Mouse (Mus musculus): ENCODE data around the gene Serp2. TPM values are rescaled to one million over a fixed set of nuclear protein-coding genes. Genes with fewer than 3 reads are reported as not detected.

Gene Serp2
- polyA plus RNA-seq, 1 experiment from 2014 or later, result 17.2 TPM

DNA sequence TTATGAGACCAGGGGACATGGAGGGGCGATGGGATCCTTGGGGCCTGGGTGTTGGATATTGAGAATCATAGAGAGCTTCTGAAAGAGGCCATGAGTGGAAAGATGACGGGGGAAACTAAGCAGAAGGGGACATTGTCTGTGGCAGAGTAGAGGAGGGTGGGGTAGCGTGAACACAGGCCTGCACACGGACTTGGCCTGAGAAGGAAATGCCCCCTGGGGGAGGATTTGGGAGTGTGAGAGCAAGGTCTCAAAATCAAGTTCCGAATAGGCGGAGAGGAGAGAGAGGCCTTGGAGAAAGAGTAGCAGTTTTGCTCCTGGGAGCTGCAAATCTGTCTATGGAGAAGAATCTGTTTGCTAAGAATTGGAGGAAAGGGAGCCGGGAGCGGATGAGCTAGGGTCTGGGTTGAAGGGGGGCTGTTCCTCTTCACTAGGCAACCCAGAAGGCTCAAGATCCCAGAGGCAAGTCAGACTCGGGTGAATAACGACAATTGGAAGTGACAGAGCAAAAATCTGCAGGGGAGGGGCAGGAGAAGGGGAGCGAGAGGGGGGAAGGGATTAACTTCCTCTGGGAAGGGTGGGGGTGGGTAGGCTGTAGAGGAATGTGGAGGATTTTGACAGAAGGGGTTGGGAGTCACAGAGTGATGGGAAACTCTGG is 43.2 kb downstream of the Serp2 start:
- Histone ChIP-seq H3K4me3 (no peak overlapping the region), H3K36me3 (peaks cover 12% of the 10 kb centered on the region; the same call in 1 of the 2 replicates), H3K27me3 (ENCODE audit: low read depth, poor library complexity, severe bottlenecking) (no peaks in the 10 kb centered on the region), H3K4me1 (peaks cover 29% of the 10 kb centered on the region), H3K27ac (peak overlapping the region; percentile 36; the same call in 1 of the 2 replicates), H3K9me3 (replicated peaks) (no peaks in the 10 kb centered on the region)
- no peak for DNase-seq (ENCODE audit: low spot score)
- WGBS, result 28% methylated on average over 11 of the region's 11 CpGs

DNA sequence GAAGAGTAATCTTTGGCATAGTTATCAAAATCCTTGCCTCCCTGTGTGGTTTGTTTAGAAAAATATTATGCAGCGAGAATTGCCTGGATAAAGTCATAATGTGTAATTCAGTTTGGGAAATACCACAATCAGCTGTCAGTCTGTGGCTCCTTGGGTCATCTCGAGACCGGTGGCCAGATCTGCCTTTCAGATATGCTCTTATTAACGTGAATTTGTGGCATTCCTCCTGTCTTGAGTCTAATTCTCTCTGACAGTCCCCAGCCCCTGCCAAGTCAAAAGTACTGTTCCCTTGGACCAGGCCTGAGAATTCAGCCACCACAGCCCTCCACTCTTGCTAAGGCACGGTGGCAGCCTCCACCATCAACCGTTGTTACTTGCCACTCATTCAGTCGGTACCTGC is 44.7 kb downstream of the Serp2 start:
- Histone ChIP-seq H3K4me1 (peaks cover 33% of the 10 kb centered on the region), H3K4me3 (no peak overlapping the region), H3K36me3 (peaks cover 25% of the 10 kb centered on the region), H3K27me3 (ENCODE audit: low read depth, poor library complexity, severe bottlenecking) (no peaks in the 10 kb centered on the region), H3K27ac (no peak overlapping the region), H3K9me3 (replicated peaks) (no peaks in the 10 kb centered on the region)
- 89% methylated on average over 7 of the region's 7 CpGs for WGBS
- DNase-seq (ENCODE audit: low spot score), result no peak

DNA sequence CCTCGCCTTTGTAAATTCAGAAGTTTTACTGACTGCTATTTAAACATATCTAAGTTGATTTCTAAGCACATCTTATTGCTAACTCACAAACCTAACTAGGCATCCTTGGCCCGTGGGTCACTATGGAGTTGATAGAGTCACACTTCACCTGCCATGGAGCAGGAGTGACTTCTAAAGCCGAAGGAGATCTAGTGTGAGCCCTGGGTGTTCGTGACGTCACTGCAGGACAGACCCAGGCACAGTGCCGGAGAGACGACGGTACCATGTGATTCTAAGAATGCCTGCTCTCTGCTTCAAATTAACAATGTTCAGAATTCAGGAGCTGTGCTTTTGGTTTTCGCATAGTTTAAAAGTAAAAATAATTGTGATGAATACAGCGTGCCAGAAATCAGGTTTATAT is 48.0 kb downstream of the Serp2 start:
- peaks cover 33% of the 10 kb centered on the region for H3K36me3 ChIP-seq
- H3K27ac ChIP-seq, result no peak overlapping the region
- 82% methylated on average over 10 of the region's 10 CpGs for WGBS
- no peaks in the 10 kb centered on the region for H3K9me3 ChIP-seq (replicated peaks)
- H3K4me3 ChIP-seq, result no peak overlapping the region
- DNase-seq (ENCODE audit: low spot score), result no peak
- H3K4me1 ChIP-seq, result peaks cover 32% of the 10 kb centered on the region
- H3K27me3 ChIP-seq (ENCODE audit: low read depth, poor library complexity, severe bottlenecking), result no peaks in the 10 kb centered on the region

DNA sequence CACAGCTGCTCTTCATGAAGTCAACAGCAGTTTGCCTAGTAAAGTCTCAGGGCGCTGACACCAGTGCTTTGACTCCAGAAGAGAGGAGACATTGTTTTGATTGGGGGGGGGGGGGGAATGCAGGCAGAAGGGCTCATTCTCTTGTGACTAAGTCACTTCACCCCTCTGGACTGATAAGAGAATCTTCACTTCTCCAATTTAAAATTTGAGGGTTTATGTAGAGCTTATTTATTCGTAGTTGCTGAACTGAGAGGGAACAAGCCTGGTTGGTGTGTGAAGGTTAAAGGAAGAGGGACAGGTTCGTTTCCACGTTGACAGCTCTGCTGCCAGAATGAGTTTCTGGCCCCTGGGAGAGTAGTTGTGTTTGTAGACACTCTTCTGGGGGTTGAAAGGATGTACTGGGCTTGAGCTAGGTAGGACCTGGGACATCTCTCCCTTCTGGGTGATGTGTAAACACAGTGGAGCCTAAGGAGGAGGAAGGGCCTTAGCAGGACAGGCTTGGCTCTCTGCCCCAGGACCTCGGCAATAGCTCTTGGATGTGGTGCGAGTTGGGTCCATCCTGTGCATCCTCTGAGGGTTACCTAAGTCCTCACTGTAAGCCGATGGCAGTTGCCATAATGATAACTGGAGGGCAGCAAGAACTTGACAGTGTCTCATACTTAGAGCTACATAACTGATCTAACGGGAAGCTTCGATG is 48.7 kb downstream of the Serp2 start:
- H3K36me3 ChIP-seq, result peaks cover 33% of the 10 kb centered on the region

DNA sequence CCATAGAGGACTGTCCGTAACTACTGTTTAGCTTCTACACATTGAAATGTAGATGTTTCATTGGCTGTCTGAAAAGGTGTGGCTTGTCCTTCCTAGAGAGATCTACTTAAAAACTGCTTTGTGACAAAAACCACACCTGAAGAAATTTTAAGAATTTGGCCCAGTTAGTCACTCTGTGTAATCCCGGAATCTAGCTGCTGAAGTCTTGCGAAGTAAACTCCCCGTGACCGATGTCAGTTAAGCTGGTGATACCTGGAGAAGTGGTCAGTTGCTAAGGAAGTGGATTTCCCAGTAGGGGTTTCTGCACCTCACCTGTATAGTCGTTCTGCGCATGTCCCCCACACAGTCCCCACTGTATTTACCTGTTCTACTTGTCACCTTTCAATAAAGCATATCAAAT is 49.3 kb downstream of the Serp2 start:
- H3K36me3 ChIP-seq, result peaks cover 33% of the 10 kb centered on the region
- no peak overlapping the region for H3K27ac ChIP-seq
- no peak for DNase-seq (ENCODE audit: low spot score)
- peaks cover 25% of the 10 kb centered on the region for H3K4me1 ChIP-seq
- 95% methylated on average over 7 of the region's 7 CpGs for WGBS
- peak overlapping the region; percentile 74; the same call in 1 of the 2 replicates for H3K4me3 ChIP-seq
- no peaks in the 10 kb centered on the region for H3K9me3 ChIP-seq (replicated peaks)
- no peaks in the 10 kb centered on the region for H3K27me3 ChIP-seq (ENCODE audit: low read depth, poor library complexity, severe bottlenecking)

More for the DNA sequence above, 48.7 kb downstream of the Serp2 start:
- 89% methylated on average over 9 of the region's 9 CpGs for WGBS
- Histone ChIP-seq H3K4me3 (no peak overlapping the region), H3K27me3 (ENCODE audit: low read depth, poor library complexity, severe bottlenecking) (no peaks in the 10 kb centered on the region), H3K9me3 (replicated peaks) (no peaks in the 10 kb centered on the region), H3K4me1 (peaks cover 29% of the 10 kb centered on the region), H3K27ac (no peak overlapping the region)
- DNase-seq (ENCODE audit: low spot score), result no peak

DNA sequence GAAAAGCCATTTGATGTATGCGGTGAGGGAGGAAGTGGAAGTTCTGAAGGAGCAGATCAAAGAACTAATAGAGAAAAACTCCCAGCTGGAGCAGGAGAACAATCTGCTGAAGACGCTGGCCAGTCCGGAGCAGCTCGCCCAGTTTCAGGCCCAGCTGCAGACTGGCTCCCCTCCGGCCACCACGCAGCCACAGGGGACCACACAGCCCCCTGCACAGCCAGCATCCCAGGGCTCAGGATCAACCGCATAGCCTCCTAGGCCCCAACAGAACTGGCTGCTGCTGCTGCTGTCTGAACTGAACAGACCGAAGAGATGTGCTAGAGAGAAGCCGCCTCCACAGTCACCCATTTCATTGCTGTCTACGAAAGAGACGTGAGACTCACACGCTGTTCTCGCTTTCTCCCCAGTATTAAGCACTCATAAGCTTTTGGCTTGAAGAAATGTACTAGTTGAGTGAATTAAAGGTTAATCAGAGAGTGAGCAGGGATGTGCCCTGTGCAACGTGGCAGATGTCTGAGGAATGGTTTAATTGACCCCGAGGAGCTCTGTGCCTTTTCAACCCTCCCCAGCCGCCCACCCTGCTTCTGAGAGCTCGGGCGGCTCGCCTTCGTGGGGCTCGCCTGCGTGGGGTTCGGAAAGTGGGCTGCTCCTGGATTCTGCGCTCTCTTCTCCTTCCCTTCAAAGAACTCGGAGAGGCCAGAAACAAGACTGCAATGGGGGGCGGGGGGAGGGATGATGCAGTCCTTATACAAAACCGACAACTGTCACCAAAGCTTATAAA is 50.1 kb downstream of the Serp2 start:
- peak overlapping the region; percentile 99 for H3K27ac ChIP-seq
- H3K27me3 ChIP-seq (ENCODE audit: low read depth, poor library complexity, severe bottlenecking), result no peaks in the 10 kb centered on the region
- DNase-seq (ENCODE audit: low spot score), result peak; percentile 53
- 54% methylated on average over 27 of the region's 27 CpGs for WGBS
- H3K9me3 ChIP-seq (replicated peaks), result no peaks in the 10 kb centered on the region
- peak overlapping the region; percentile 74 for H3K4me3 ChIP-seq
- peaks cover 25% of the 10 kb centered on the region for H3K4me1 ChIP-seq
- H3K36me3 ChIP-seq, result peaks cover 33% of the 10 kb centered on the region

DNA sequence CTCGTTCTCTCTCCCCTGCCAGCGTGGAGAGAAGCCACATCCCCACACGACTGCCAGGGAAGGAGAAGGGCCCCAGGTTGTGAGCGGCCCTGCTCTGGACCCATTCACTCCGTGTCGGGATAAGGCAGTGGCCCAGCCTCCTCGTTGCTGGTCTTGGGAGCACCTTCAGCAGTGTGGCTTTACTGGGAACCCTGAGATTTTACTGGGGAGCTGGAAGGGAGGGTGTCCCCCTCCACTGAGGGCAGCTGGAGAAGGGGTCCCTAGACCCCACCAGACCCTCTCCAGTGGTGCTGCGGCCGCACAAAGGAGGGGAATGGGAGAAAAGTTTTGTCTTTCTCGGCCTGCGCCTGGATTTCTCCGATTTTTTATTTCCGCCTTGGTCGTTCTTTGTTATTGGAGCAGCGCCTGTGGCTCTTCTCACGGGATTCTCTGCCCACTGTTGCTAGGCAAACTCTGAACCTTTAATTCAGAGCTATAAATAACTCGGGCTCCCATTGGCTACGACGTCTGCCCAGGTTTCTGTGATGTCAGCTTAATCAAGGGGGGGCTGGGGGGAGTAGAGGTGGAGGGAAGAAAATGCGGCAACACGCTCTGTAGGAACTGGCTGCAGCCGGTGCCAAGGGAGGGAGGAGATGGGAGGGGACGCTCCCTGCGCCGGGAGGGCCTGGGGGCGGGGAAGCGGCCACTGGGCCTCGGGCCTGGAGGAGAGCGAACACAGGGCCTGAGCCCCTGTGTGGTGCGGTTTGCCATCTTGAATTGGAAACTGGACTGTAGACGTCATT is 51.1 kb downstream of the Serp2 start:
- DNase-seq (ENCODE audit: low spot score), result peak; percentile 94
- no peaks in the 10 kb centered on the region for H3K27me3 ChIP-seq (ENCODE audit: low read depth, poor library complexity, severe bottlenecking)
- peaks cover 33% of the 10 kb centered on the region for H3K36me3 ChIP-seq
- H3K9me3 ChIP-seq (replicated peaks), result no peaks in the 10 kb centered on the region
- peak overlapping the region; percentile 74 for H3K4me3 ChIP-seq
- H3K4me1 ChIP-seq, result peaks cover 25% of the 10 kb centered on the region
- under 1% methylated on average over 31 of the region's 31 CpGs for WGBS
- H3K27ac ChIP-seq, result peak overlapping the region; percentile 99

DNA sequence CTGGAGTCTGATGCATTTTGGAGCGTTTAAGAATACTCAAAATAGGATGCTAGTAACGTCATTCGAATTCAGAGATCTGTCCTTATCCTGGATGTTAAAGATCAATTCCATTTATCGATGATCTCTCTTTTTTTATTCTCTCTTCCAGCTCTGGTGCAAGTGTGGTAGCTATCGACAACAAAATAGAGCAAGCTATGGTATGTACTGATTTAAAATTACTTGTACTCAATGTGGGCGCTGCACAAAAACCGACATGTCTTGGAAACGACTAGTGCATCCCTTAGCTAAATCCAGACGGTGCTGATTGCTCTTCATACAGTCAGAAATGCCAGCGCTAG is 51.6 kb downstream of the Serp2 start:
- 2% methylated on average over 10 of the region's 10 CpGs for whole genome bisulfite sequencing
- H3K27me3 ChIP-seq (ENCODE audit: low read depth, poor library complexity, severe bottlenecking), result no peaks in the 10 kb centered on the region
- H3K36me3 ChIP-seq, result peaks cover 28% of the 10 kb centered on the region
- peak overlapping the region; percentile 74 for H3K4me3 ChIP-seq
- H3K27ac ChIP-seq, result peak overlapping the region; percentile 99
- DNase-seq (ENCODE audit: low spot score), result no peak
- no peaks in the 10 kb centered on the region for H3K9me3 ChIP-seq (replicated peaks)
- H3K4me1 ChIP-seq, result peaks cover 28% of the 10 kb centered on the region

DNA sequence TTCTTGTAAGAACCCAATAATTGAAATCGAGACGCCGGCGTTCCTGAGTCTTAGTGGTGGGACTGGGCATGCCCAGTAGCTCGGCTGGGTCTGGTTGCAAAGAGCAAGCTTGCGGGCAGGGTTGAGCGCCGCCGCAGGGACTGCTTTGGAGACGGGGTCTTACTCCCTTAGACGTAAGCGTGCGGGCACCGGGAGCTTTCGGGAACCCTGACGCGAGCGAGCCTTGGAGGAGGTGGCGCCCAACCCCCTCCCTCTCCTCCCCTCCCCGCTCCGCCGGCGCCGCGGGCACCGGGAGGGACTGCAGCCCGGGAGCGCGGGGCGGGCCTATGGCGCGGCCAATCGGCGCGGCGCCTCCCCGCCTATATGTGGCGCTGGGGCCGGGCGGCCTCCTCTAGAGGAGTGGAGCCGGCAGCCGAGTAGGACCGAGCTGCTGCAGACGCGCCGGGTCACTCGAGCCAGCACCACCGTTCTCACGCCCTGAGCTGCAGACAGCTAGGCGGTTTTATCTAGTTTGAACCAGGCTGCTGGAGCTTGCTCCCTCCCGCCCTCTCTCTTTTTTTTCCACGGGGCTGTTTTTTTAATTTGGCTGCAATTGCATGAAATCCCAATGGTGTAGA is 52.5 kb downstream of the Serp2 start:
- no peaks in the 10 kb centered on the region for H3K9me3 ChIP-seq (replicated peaks)
- H3K4me1 ChIP-seq, result peaks cover 34% of the 10 kb centered on the region
- peak; percentile 95 for DNase-seq (ENCODE audit: low spot score)
- peak overlapping the region; percentile 99 for H3K27ac ChIP-seq
- under 1% methylated on average over 52 of the region's 52 CpGs for WGBS
- H3K4me3 ChIP-seq, result peak overlapping the region; percentile 74
- H3K27me3 ChIP-seq (ENCODE audit: low read depth, poor library complexity, severe bottlenecking), result no peaks in the 10 kb centered on the region
- H3K36me3 ChIP-seq, result peaks cover 22% of the 10 kb centered on the region

DNA sequence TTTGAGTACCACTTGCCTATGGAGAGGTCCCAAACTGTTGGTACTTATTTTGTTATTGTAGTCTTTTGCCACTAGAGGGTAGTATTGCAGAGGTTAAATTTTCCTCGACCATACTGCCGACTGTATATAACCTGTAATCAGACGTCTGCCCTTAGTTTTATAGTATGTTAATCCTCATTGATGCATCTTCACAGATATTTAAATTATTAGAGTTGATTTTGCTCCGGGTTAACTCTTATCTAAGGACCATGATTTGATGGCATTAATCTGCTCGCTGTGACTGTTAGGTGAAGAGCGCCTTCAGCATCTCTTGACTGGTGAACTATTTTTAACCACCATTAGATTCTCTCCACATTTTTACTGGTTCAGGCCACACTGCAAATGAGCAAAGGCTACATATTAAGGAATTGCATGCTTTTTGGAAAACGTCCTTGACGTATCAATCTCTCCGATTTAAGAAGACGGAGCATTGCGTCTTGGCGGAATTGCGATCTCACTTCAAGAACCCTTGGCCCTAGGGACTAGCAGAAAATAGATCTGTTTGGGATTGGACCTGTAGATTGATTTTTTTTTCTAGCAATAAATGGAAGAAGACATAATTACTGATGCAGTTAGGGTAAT is 53.3 kb downstream of the Serp2 start:
- no peaks in the 10 kb centered on the region for H3K27me3 ChIP-seq (ENCODE audit: low read depth, poor library complexity, severe bottlenecking)

DNA sequence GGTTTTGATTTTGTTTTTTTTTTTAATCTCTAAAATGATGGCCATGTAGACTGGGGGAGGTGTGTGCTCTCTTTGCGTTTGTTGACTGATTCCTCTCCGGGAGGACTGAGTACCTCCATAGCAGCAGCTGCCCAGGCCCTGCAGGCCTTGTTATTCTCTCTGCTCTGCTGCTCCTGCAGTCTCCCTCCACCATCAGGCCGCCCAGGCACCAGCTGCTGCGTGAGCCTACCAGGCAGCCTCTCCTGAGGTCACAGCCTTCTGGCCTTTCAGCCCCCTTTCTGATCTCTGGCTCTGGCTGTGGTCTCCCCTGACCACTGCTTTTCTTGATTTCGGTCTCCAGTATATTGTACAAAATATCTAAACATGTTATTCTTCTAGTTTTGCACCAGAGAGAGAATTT is 56.7 kb downstream of the Serp2 start:
- no peaks in the 10 kb centered on the region for H3K9me3 ChIP-seq (replicated peaks)
- 39% methylated on average over 5 of the region's 5 CpGs for WGBS
- no peak overlapping the region for H3K4me3 ChIP-seq
- H3K27ac ChIP-seq, result peak overlapping the region; percentile 58
- no peak for DNase-seq (ENCODE audit: low spot score)
- H3K27me3 ChIP-seq (ENCODE audit: low read depth, poor library complexity, severe bottlenecking), result no peaks in the 10 kb centered on the region
- H3K36me3 ChIP-seq, result no peaks in the 10 kb centered on the region
- peaks cover 28% of the 10 kb centered on the region for H3K4me1 ChIP-seq

More for the DNA sequence above, 53.3 kb downstream of the Serp2 start:
- H3K36me3 ChIP-seq, result peaks cover 22% of the 10 kb centered on the region
- H3K9me3 ChIP-seq (replicated peaks), result no peaks in the 10 kb centered on the region
- H3K27ac ChIP-seq, result peak overlapping the region; percentile 99
- peaks cover 35% of the 10 kb centered on the region for H3K4me1 ChIP-seq
- DNase-seq (ENCODE audit: low spot score), result no peak
- peak overlapping the region; percentile 74 for H3K4me3 ChIP-seq
- WGBS, result 8% methylated on average over 13 of the region's 13 CpGs

DNA sequence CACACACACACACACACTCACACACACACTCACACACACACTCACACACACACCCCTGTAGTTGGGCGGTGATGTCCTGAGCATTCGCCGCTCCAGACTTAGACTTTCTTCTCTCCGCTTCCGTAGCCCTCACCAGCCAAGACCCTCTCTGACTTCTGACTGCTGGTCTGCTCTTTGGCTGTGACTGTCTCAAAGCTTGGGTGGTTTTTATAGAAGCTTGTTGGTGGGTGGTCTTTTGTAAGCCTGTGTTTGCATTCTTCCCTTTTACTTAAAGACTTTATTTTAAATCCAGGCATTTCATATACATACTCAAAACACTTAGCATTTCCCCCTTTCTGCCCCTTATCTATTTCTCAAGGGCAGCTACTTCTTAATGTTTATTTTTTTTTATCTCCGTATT is 57.2 kb downstream of the Serp2 start:
- H3K4me3 ChIP-seq, result no peak overlapping the region
- no peaks in the 10 kb centered on the region for H3K36me3 ChIP-seq
- DNase-seq (ENCODE audit: low spot score), result no peak
- H3K4me1 ChIP-seq, result peaks cover 34% of the 10 kb centered on the region
- no peak overlapping the region for H3K27ac ChIP-seq
- WGBS, result 92% methylated on average over 6 of the region's 6 CpGs
- no peaks in the 10 kb centered on the region for H3K9me3 ChIP-seq (replicated peaks)
- no peaks in the 10 kb centered on the region for H3K27me3 ChIP-seq (ENCODE audit: low read depth, poor library complexity, severe bottlenecking)
